Mouse (Mus musculus): ENCODE results near the gene AC153137.1.
"Not testable (repeated sequence)": the region's sequence is repeated elsewhere in the genome, so short reads cannot be mapped to it uniquely, and the experiment has no call there.

AC153137.1 gene

GRCm38 (mm10) chr1:30977868-30978267, at the start of gene AC153137.1:
AC153137.1 (minus strand) TSS chr1:30977968.
- DNase-seq = not testable (repeated sequence)

GRCm38 (mm10) chr1:31023173-31023572, 45.4 kb upstream of the AC153137.1 start:
- DNase-seq = no peak

GRCm38 (mm10) chr1:31019283-31019682, 41.5 kb upstream of the AC153137.1 start:
- no peak for DNase-seq

- DNase-seq = no peak
Observed at GRCm38 (mm10) chr1:31017377-31017776, 39.6 kb upstream of the AC153137.1 start.

- DNase-seq = no peak
Observed at GRCm38 (mm10) chr1:31016068-31016467, 38.3 kb upstream of the AC153137.1 start.

- no peak for DNase-seq
Observed at GRCm38 (mm10) chr1:31015261-31015660, 37.5 kb upstream of the AC153137.1 start.

GRCm38 (mm10) chr1:30977239-30977638, 529 bp downstream of the AC153137.1 start:
- not testable (repeated sequence) for DNase-seq

GRCm38 (mm10) chr1:30951795-30952194, 26.0 kb downstream of the AC153137.1 start:
- no peak for DNase-seq

- no peak for DNase-seq
Observed at GRCm38 (mm10) chr1:30950456-30950835, 27.3 kb downstream of the AC153137.1 start.

- DNase-seq = peak; percentile 97
Observed at GRCm38 (mm10) chr1:30949710-30950455, 27.9 kb downstream of the AC153137.1 start.

GRCm38 (mm10) chr1:30948950-30949639, 28.7 kb downstream of the AC153137.1 start:
- DNase-seq = peak; percentile 69

GRCm38 (mm10) chr1:30948361-30948949, 29.3 kb downstream of the AC153137.1 start:
- DNase-seq = peak; percentile 37

- DNase-seq = no peak
Observed at GRCm38 (mm10) chr1:30945136-30945535, 32.6 kb downstream of the AC153137.1 start.

GRCm38 (mm10) chr1:30940571-30940970, 37.2 kb downstream of the AC153137.1 start:
- no peak for DNase-seq

GRCm38 (mm10) chr1:30938392-30938791, 39.4 kb downstream of the AC153137.1 start:
- no peak for DNase-seq

- DNase-seq = no peak
Observed at GRCm38 (mm10) chr1:30937396-30937965, 40.3 kb downstream of the AC153137.1 start.

- DNase-seq = no peak
Observed at GRCm38 (mm10) chr1:30936488-30936887, 41.3 kb downstream of the AC153137.1 start.

GRCm38 (mm10) chr1:30930823-30931222, 46.9 kb downstream of the AC153137.1 start:
- no peak for DNase-seq

- no peak for DNase-seq
Observed at GRCm38 (mm10) chr1:30930194-30930593, 47.6 kb downstream of the AC153137.1 start.
